Mouse (Mus musculus): ENCODE measurements around the gene Plod3. TPM values are rescaled to one million over a fixed set of nuclear protein-coding genes. Genes with fewer than 3 reads are reported as not detected.

Plod3 gene
- polyA plus RNA-seq, 1 experiment, result not detected

GRCm38 (mm10) chr5:136950521-136950920 lies 36.3 kb upstream of the Plod3 start:
- WGBS, result 88% methylated on average over 6 of the region's 6 CpGs

DNA sequence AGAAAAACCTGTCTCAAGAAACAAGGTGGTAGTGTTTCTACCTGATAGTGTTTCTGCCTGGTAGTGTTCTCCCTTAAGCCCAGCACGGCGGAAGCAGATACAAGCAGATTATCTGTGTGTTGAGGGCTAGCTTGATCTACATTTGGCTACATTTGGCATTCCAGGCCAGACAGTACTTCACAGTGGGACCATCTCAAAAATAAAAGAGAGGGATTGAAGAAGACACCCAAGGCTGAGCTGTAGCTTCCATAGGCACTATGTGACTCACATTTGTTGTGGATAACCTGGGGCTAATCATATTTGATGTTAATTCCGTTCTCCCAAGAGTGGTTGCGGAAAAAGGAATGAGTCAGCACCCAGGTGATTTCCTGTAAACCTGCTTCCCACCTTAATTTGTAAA lies 34.7 kb upstream of the Plod3 start:
- WGBS, result 64% methylated on average over 4 of the region's 4 CpGs
- Histone ChIP-seq H3K4me1 (ENCODE audit: control insufficient read depth, insufficient read depth, low read length) (peaks cover 17% of the 10 kb centered on the region), H3K4me3 (ENCODE audit: insufficient read depth, low read depth, low read length) (no peak overlapping the region), H3K27ac (ENCODE audit: insufficient read depth, low read depth, low read length) (no peak overlapping the region)
- TF ChIP-seq CTCF (IDR thresholded peaks at IDR 0.05; ENCODE audit: insufficient read depth, low read depth, low read length) (no peak), POLR2A (IDR thresholded peaks at IDR 0.05; ENCODE audit: insufficient read depth, low read depth, low read length) (no peak)

More at GRCm38 (mm10) chr5:136950521-136950920, 36.3 kb upstream of the Plod3 start:
- peaks cover 11% of the 10 kb centered on the region for H3K4me1 ChIP-seq (ENCODE audit: control insufficient read depth, insufficient read depth, low read length)
- no peak for TF ChIP-seq POLR2A (IDR thresholded peaks at IDR 0.05; ENCODE audit: insufficient read depth, low read depth, low read length)
- no peak for TF ChIP-seq CTCF (IDR thresholded peaks at IDR 0.05; ENCODE audit: insufficient read depth, low read depth, low read length)
- H3K27ac ChIP-seq (ENCODE audit: insufficient read depth, low read depth, low read length), result no peak overlapping the region
- H3K4me3 ChIP-seq (ENCODE audit: insufficient read depth, low read depth, low read length), result no peak overlapping the region

- Histone ChIP-seq H3K27ac (ENCODE audit: insufficient read depth, low read depth, low read length) (0 out of 2 replicates have a peak within 1 kb of the TSS, but pooled peaks have one; percentile 35), H3K4me3 (ENCODE audit: insufficient read depth, low read depth, low read length) (peak within 1 kb of the TSS; percentile 59), H3K4me1 (ENCODE audit: control insufficient read depth, insufficient read depth, low read length) (peaks cover 17% of the 10 kb centered on the region)
- WGBS, result under 1% methylated on average over 23 of the region's 23 CpGs
- TF ChIP-seq POLR2A (IDR thresholded peaks at IDR 0.05; ENCODE audit: insufficient read depth, low read depth, low read length) (no peak), CTCF (IDR thresholded peaks at IDR 0.05; ENCODE audit: insufficient read depth, low read depth, low read length) (no peak)
These were observed 33.8 kb upstream of the Plod3 start, which contains the start of gene Fis1 for GRCm38 (mm10) chr5:136953015-136953414. Fis1 (plus strand) TSS chr5:136953275.

- no peak for TF ChIP-seq CTCF (IDR thresholded peaks at IDR 0.05; ENCODE audit: insufficient read depth, low read depth, low read length)
- TF ChIP-seq POLR2A (IDR thresholded peaks at IDR 0.05; ENCODE audit: insufficient read depth, low read depth, low read length), result no peak
- peaks cover 19% of the 10 kb centered on the region for H3K4me1 ChIP-seq (ENCODE audit: control insufficient read depth, insufficient read depth, low read length)
- H3K27ac ChIP-seq (ENCODE audit: insufficient read depth, low read depth, low read length), result 0 out of 2 replicates have a peak overlapping the region, but pooled peaks have one; percentile 35
- WGBS, result under 1% methylated on average over 12 of the region's 12 CpGs
- peak overlapping the region; percentile 59 for H3K4me3 ChIP-seq (ENCODE audit: insufficient read depth, low read depth, low read length)
These were observed 33.3 kb upstream of the Plod3 start for GRCm38 (mm10) chr5:136953440-136953951.

GRCm38 (mm10) chr5:136955622-136956021 lies 31.2 kb upstream of the Plod3 start:
- H3K4me1 ChIP-seq (ENCODE audit: control insufficient read depth, insufficient read depth, low read length), result peaks cover 18% of the 10 kb centered on the region
- WGBS, result 89% methylated on average over 4 of the region's 4 CpGs
- H3K4me3 ChIP-seq (ENCODE audit: insufficient read depth, low read depth, low read length), result no peak overlapping the region
- TF ChIP-seq POLR2A (IDR thresholded peaks at IDR 0.05; ENCODE audit: insufficient read depth, low read depth, low read length) (no peak), CTCF (IDR thresholded peaks at IDR 0.05; ENCODE audit: insufficient read depth, low read depth, low read length) (no peak)
- H3K27ac ChIP-seq (ENCODE audit: insufficient read depth, low read depth, low read length), result no peak overlapping the region

- H3K4me1 ChIP-seq (ENCODE audit: control insufficient read depth, insufficient read depth, low read length), result peaks cover 24% of the 10 kb centered on the region
- no peak overlapping the region for H3K4me3 ChIP-seq (ENCODE audit: insufficient read depth, low read depth, low read length)
- H3K27ac ChIP-seq (ENCODE audit: insufficient read depth, low read depth, low read length), result no peak overlapping the region
- TF ChIP-seq CTCF (IDR thresholded peaks at IDR 0.05; ENCODE audit: insufficient read depth, low read depth, low read length) (no peak), POLR2A (IDR thresholded peaks at IDR 0.05; ENCODE audit: insufficient read depth, low read depth, low read length) (no peak)
- 100% methylated on average over 1 of the region's 1 CpGs for WGBS
These were observed 29.6 kb upstream of the Plod3 start for GRCm38 (mm10) chr5:136957250-136957649.

- Histone ChIP-seq H3K27ac (ENCODE audit: insufficient read depth, low read depth, low read length) (no peak overlapping the region), H3K4me3 (ENCODE audit: insufficient read depth, low read depth, low read length) (no peak overlapping the region), H3K4me1 (ENCODE audit: control insufficient read depth, insufficient read depth, low read length) (peaks cover 28% of the 10 kb centered on the region)
- WGBS, result 51% methylated on average over 5 of the region's 5 CpGs
- TF ChIP-seq POLR2A (IDR thresholded peaks at IDR 0.05; ENCODE audit: insufficient read depth, low read depth, low read length), result no peak
- TF ChIP-seq CTCF (IDR thresholded peaks at IDR 0.05; ENCODE audit: insufficient read depth, low read depth, low read length), result no peak
These were observed 27.7 kb upstream of the Plod3 start for GRCm38 (mm10) chr5:136958991-136959605.

GRCm38 (mm10) chr5:136960053-136960452 lies 26.8 kb upstream of the Plod3 start:
- Histone ChIP-seq H3K4me3 (ENCODE audit: insufficient read depth, low read depth, low read length) (no peak overlapping the region), H3K4me1 (ENCODE audit: control insufficient read depth, insufficient read depth, low read length) (peaks cover 23% of the 10 kb centered on the region), H3K27ac (ENCODE audit: insufficient read depth, low read depth, low read length) (no peak overlapping the region)
- TF ChIP-seq POLR2A (IDR thresholded peaks at IDR 0.05; ENCODE audit: insufficient read depth, low read depth, low read length), result no peak
- TF ChIP-seq CTCF (IDR thresholded peaks at IDR 0.05; ENCODE audit: insufficient read depth, low read depth, low read length), result no peak
- 75% methylated on average over 6 of the region's 6 CpGs for WGBS

GRCm38 (mm10) chr5:136961334-136961982 lies 25.4 kb upstream of the Plod3 start:
- peak overlapping the region; percentile 85 for H3K4me3 ChIP-seq (ENCODE audit: insufficient read depth, low read depth, low read length)
- 26% methylated on average over 5 of the region's 5 CpGs for WGBS
- TF ChIP-seq CTCF (IDR thresholded peaks at IDR 0.05; ENCODE audit: insufficient read depth, low read depth, low read length) (no peak), POLR2A (IDR thresholded peaks at IDR 0.05; ENCODE audit: insufficient read depth, low read depth, low read length) (no peak)
- H3K27ac ChIP-seq (ENCODE audit: insufficient read depth, low read depth, low read length), result peak overlapping the region; percentile 53; the same call in 1 of the 2 replicates
- peaks cover 20% of the 10 kb centered on the region for H3K4me1 ChIP-seq (ENCODE audit: control insufficient read depth, insufficient read depth, low read length)
